8 mouse cellular contexts compared by ENCODE assay signal in the genomic region with DNA sequence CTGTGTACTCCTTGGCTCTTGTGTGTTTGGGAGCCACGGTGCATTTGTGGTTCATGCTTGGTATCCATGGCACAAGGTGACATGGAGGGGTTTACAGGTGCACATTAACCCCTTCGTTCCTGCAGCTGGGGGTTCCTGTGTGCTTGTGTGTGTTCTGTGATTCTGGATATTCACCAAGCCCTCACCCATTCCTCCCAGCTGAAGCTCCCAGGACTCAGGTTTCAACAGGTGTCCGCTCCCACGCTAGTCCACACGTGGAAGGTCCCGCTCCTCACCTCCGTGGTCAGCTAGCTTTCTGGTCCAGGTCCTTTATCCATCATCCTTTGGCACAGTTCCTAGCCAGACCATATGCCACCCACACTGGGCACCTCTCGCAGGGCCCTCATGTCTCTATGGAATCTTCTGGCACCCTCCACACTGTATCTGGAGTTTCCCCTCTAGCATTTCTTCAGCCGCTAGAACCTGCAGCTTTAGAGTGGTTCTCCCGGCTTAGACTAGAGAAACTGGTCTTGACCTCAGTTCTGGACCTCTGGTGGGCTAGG. TPM values are rescaled to one million over a fixed set of nuclear protein-coding genes. Genes with fewer than 3 reads are reported as not detected.
DNase-seq lines count a peak whose midpoint lies in the region; ATAC-seq and TF ChIP-seq lines count a peak whose summit lies in the region.

No protein-coding gene starts in this region.

- no peak for ATAC-seq in forebrain, embryonic 13.5 days
- 0 out of 2 replicates have a peak, but pooled peaks have one; percentile 0 for ATAC-seq in liver, embryonic 14.5 days (ENCODE audit: insufficient read depth)

- intact Hi-C loops in gastrocnemius, adult 2 months (cut with DNase I) = no loop called here

- TF ChIP-seq RAD21 in CH12.LX (IDR thresholded peaks at IDR 0.05; ENCODE audit: low read depth, low read length) = no peak

- peaks cover 26 to 51% of the 10 kb centered on the region in 2 experiments for H3K4me1 ChIP-seq in CH12.LX (ENCODE audit: control insufficient read depth in 1 of 2, insufficient read depth in 2 of 2)
- peaks cover 51% of the 10 kb centered on the region for H3K4me1 ChIP-seq in forebrain, embryonic 13.5 days
- H3K4me1 ChIP-seq in liver, embryonic 14.5 days (replicated peaks; ENCODE audit: control insufficient read depth in 2 of 2, insufficient read depth in 2 of 2, low read length in 1 of 2) = peaks cover 17 to 24% of the 10 kb centered on the region in 2 experiments

- no peaks in the 10 kb centered on the region for H3K9me3 ChIP-seq in CH12.LX (replicated peaks; ENCODE audit: low read length)
- H3K9me3 ChIP-seq in forebrain, embryonic 13.5 days (replicated peaks) = no peaks in the 10 kb centered on the region
- H3K9me3 ChIP-seq in liver, embryonic 14.5 days (ENCODE audit: control insufficient read depth, low read length) = no peaks in the 10 kb centered on the region

- no peak for TF ChIP-seq POLR2A in CH12.LX (IDR thresholded peaks at IDR 0.05; ENCODE audit: low read depth, low read length)

- no peaks in the 10 kb centered on the region for H3K27me3 ChIP-seq in CH12.LX (replicated peaks)
- peaks cover 55% of the 10 kb centered on the region for H3K27me3 ChIP-seq in forebrain, embryonic 13.5 days
- H3K27me3 ChIP-seq in liver, embryonic 14.5 days (ENCODE audit: control insufficient read depth, insufficient read depth, low read length) = peaks cover 47% of the 10 kb centered on the region

- no peak for TF ChIP-seq EP300 in CH12.LX (IDR thresholded peaks at IDR 0.05; ENCODE audit: low read length)
- TF ChIP-seq EP300 in liver, embryonic 14.5 days (IDR thresholded peaks at IDR 0.05; ENCODE audit: low read depth) = no peak

- WGBS in forebrain, embryonic 13.5 days = 62% methylated on average over 10 of the region's 10 CpGs
- WGBS in liver, embryonic 14.5 days (ENCODE audit: insufficient replicate concordance) = 58% methylated on average over 10 of the region's 10 CpGs

- dilution Hi-C loops in CH12.LX (cut with MboI; ENCODE audit: extremely low pct_ligation_motif_present, extremely low pct_unique_long_range_greater_than_20kb, low sequenced_read_pairs) = no loop called here

- peak; percentile 26 for DNase-seq in gastrocnemius, adult 2 months
- no peak for DNase-seq in gastrocnemius, adult 18-20 months (ENCODE audit: low spot score)
- no peak for DNase-seq in CH12.LX (ENCODE audit: extremely low read depth)
- no peak for DNase-seq in liver, embryonic 14.5 days (ENCODE audit: low read depth in 3 of 3, low spot score in 3 of 3)
- no peak for DNase-seq in layer of hippocampus, adult 18-20 months (ENCODE audit: low spot score in 2 of 2)
- no peak for DNase-seq in kidney, adult 11 months
- DNase-seq in gastrocnemius, adult 8-10 months (ENCODE audit: low spot score in 2 of 2) = no peak

- peak overlapping the region; percentile 44 for H3K4me2 ChIP-seq in CH12.LX (ENCODE audit: insufficient read depth, low read depth, poor library complexity, severe bottlenecking)
- peak overlapping the region; percentile 73 for H3K4me2 ChIP-seq in forebrain, embryonic 13.5 days
- H3K4me2 ChIP-seq in liver, embryonic 14.5 days (ENCODE audit: low read depth) = peak overlapping the region; percentile 79

- peaks cover 19 to 28% of the 10 kb centered on the region in 2 experiments for H3K36me3 ChIP-seq in CH12.LX (replicated peaks in 1 of 2; ENCODE audit: control insufficient read depth in 1 of 2, insufficient read depth in 1 of 2, low read length in 1 of 2)
- peaks cover 25% of the 10 kb centered on the region for H3K36me3 ChIP-seq in forebrain, embryonic 13.5 days (ENCODE audit: poor library complexity, severe bottlenecking)
- H3K36me3 ChIP-seq in liver, embryonic 14.5 days (replicated peaks; ENCODE audit: control insufficient read depth, insufficient read depth, low read depth) = no peaks in the 10 kb centered on the region; the same call in 1 of the 2 replicates

- peak overlapping the region; percentile 94 for H3K27ac ChIP-seq in gastrocnemius, adult 2 months
- H3K27ac ChIP-seq in CH12.LX (ENCODE audit: insufficient read depth, low read depth) = peak overlapping the region; percentile 29; the same call in 1 of the 2 replicates
- no peak overlapping the region for H3K27ac ChIP-seq in forebrain, embryonic 13.5 days
- H3K27ac ChIP-seq in liver, embryonic 14.5 days = no peak overlapping the region

- in situ Hi-C loops in CH12.LX (cut with MboI; ENCODE audit: low pct_ligation_motif_present, low pct_unique_long_range_greater_than_20kb, low sequenced_read_pairs) = no loop called here

- no peaks in the 10 kb centered on the region for H3K79me2 ChIP-seq in CH12.LX (replicated peaks; ENCODE audit: control insufficient read depth, extremely low read depth, insufficient read depth, poor library complexity, severe bottlenecking)

- peak overlapping the region; percentile 87 for H3K4me3 ChIP-seq in gastrocnemius, adult 2 months
- H3K4me3 ChIP-seq in CH12.LX (replicated peaks in 1 of 3; ENCODE audit: low read depth in 2 of 3, low read length in 2 of 3, poor library complexity in 1 of 3) = peak overlapping the region; percentile 67 to 84 (median 79)
- H3K4me3 ChIP-seq in forebrain, embryonic 13.5 days = peak overlapping the region; percentile 64
- H3K4me3 ChIP-seq in liver, embryonic 14.5 days (ENCODE audit: insufficient read depth in 1 of 2, low read depth in 2 of 2, low read length in 2 of 2) = peak overlapping the region; percentile 12 to 70; a peak in 3 of 4 replicates

- H3K9ac ChIP-seq in CH12.LX (ENCODE audit: insufficient read depth, low read depth) = peak overlapping the region; percentile 66; the same call in 1 of the 2 replicates
- H3K9ac ChIP-seq in forebrain, embryonic 13.5 days = peak overlapping the region; percentile 76; the same call in 1 of the 2 replicates
- H3K9ac ChIP-seq in liver, embryonic 14.5 days (replicated peaks) = peak overlapping the region; percentile 69

- TF ChIP-seq CTCF in gastrocnemius, adult 2 months (IDR thresholded peaks at IDR 0.05) = no peak
- TF ChIP-seq CTCF in CH12.LX (conservative IDR thresholded peaks at IDR 0.05 in 1 of 2, IDR thresholded peaks at IDR 0.05 in 1 of 2; ENCODE audit: low read depth in 2 of 2, low read length in 2 of 2) = no peak
- TF ChIP-seq CTCF in liver, embryonic 14.5 days (IDR thresholded peaks at IDR 0.05; ENCODE audit: low read depth) = no peak

RNA-seq across cellular contexts. Expression of a gene that starts 0.5 kb away (rescaled TPM):
- total RNA-seq in gastrocnemius, adult 2 months (2021) = 10 to 100 TPM; 83.2 to 90.2 TPM
- total RNA-seq in gastrocnemius, adult 18-20 months (2021) = 10 to 100 TPM; 82.6 to 90.7 TPM
- total RNA-seq in CH12.LX (2012; rRNA removed) (14.9 and 15.0 TPM in 2 replicates), CH12.LX (2014; rRNA removed) (10.1 and 10.6 TPM in 2 replicates)
- polyA plus RNA-seq in CH12.LX (2012; ENCODE audit: insufficient read length, low read depth) = 13.5 and 21.1 TPM in 2 replicates
- polyA plus RNA-seq in forebrain, embryonic 13.5 days (2015; fragmentation: Nextera tagmentation; extraction: Ambion mirVana) = 12.0 and 14.3 TPM in 2 replicates
- 20.0 and 22.0 TPM in 2 replicates for polyA plus RNA-seq in liver, embryonic 14.5 days (2012; rRNA removed)
- polyA plus RNA-seq in liver, embryonic 14.5 days (2014; fragmentation: Nextera tagmentation; extraction: Ambion mirVana) = 12.8 and 13.8 TPM in 2 replicates
- 10 to 100 TPM; 24.2 to 26.0 TPM for total RNA-seq in layer of hippocampus, adult 18-20 months (2021)
- 10 to 100 TPM; 78.2 to 98.0 (median 86.2) TPM for total RNA-seq in gastrocnemius, adult 8-10 months (2022)

RNA-seq across cellular contexts. Expression of a gene that starts 5.8 kb away (rescaled TPM):
- total RNA-seq in gastrocnemius, adult 2 months (2021) = 1 to 10 TPM; 6.1 to 6.3 TPM
- total RNA-seq in gastrocnemius, adult 18-20 months (2021) = 1 to 10 TPM; 7.2 to 8.9 TPM
- total RNA-seq in CH12.LX (2012; rRNA removed) = not detected in 2 replicates
- not detected in 2 replicates for total RNA-seq in CH12.LX (2014; rRNA removed)
- polyA plus RNA-seq in CH12.LX (2012; ENCODE audit: insufficient read length, low read depth) = not detected in 2 replicates
- 3.2 and 6.0 TPM in 2 replicates for polyA plus RNA-seq in forebrain, embryonic 13.5 days (2015; fragmentation: Nextera tagmentation; extraction: Ambion mirVana)
- 1.3 and 2.6 TPM in 2 replicates for polyA plus RNA-seq in liver, embryonic 14.5 days (2012; rRNA removed)
- 0.89 and 1.9 TPM in 2 replicates for polyA plus RNA-seq in liver, embryonic 14.5 days (2014; fragmentation: Nextera tagmentation; extraction: Ambion mirVana)
- 1 to 10 TPM; 3.3 TPM for total RNA-seq in layer of hippocampus, adult 18-20 months (2021)
- 10 to 100 TPM in 1 of 4 experiments, 1 to 10 TPM in 3; 3.3 to 11.4 (median 6.9) TPM for total RNA-seq in gastrocnemius, adult 8-10 months (2022)

RNA-seq across cellular contexts. Expression of a gene that starts 8.3 kb away (rescaled TPM):
- total RNA-seq in gastrocnemius, adult 2 months (2021) = 10 to 100 TPM; 55.5 to 58.8 TPM
- 10 to 100 TPM; 62.0 to 64.3 TPM for total RNA-seq in gastrocnemius, adult 18-20 months (2021)
- total RNA-seq in CH12.LX (2012; rRNA removed) (82.3 and 109 TPM in 2 replicates), CH12.LX (2014; rRNA removed) (35.7 and 37.1 TPM in 2 replicates)
- polyA plus RNA-seq in CH12.LX (2012; ENCODE audit: insufficient read length, low read depth) = 57.5 and 64.8 TPM in 2 replicates
- polyA plus RNA-seq in forebrain, embryonic 13.5 days (2015; fragmentation: Nextera tagmentation; extraction: Ambion mirVana) = 76.5 and 89.5 TPM in 2 replicates
- polyA plus RNA-seq in liver, embryonic 14.5 days (2012; rRNA removed) = 10.9 and 24.6 TPM in 2 replicates
- polyA plus RNA-seq in liver, embryonic 14.5 days (2014; fragmentation: Nextera tagmentation; extraction: Ambion mirVana) = 52.4 and 54.7 TPM in 2 replicates
- 10 to 100 TPM; 39.2 to 42.8 TPM for total RNA-seq in layer of hippocampus, adult 18-20 months (2021)
- 10 to 100 TPM; 57.4 to 68.5 (median 63.7) TPM for total RNA-seq in gastrocnemius, adult 8-10 months (2022)

RNA-seq across cellular contexts. Expression of a gene that starts 8.4 kb away (rescaled TPM):
- total RNA-seq in gastrocnemius, adult 2 months (2021) = 1 to 10 TPM; 7.6 to 8.2 TPM
- 1 to 10 TPM; 6.6 to 7.1 TPM for total RNA-seq in gastrocnemius, adult 18-20 months (2021)
- total RNA-seq in CH12.LX (2012; rRNA removed) (28.9 and 30.0 TPM in 2 replicates), CH12.LX (2014; rRNA removed) (23.8 and 28.4 TPM in 2 replicates)
- polyA plus RNA-seq in CH12.LX (2012; ENCODE audit: insufficient read length, low read depth) = 20.3 and 21.2 TPM in 2 replicates
- 18.0 and 20.0 TPM in 2 replicates for polyA plus RNA-seq in forebrain, embryonic 13.5 days (2015; fragmentation: Nextera tagmentation; extraction: Ambion mirVana)
- 32.1 and 37.4 TPM in 2 replicates for polyA plus RNA-seq in liver, embryonic 14.5 days (2012; rRNA removed)
- 42.1 and 43.0 TPM in 2 replicates for polyA plus RNA-seq in liver, embryonic 14.5 days (2014; fragmentation: Nextera tagmentation; extraction: Ambion mirVana)
- 10 to 100 TPM; 11.3 to 11.7 TPM for total RNA-seq in layer of hippocampus, adult 18-20 months (2021)
- total RNA-seq in gastrocnemius, adult 8-10 months (2022) = 10 to 100 TPM in 2 of 4 experiments, 1 to 10 TPM in 2; 8.1 to 15.1 (median 11.9) TPM

RNA-seq across cellular contexts. Expression of a gene that starts 11.7 kb away (rescaled TPM):
- total RNA-seq in gastrocnemius, adult 2 months (2021) = 100 to 1,000 TPM; 345 to 348 TPM
- 100 to 1,000 TPM; 288 to 309 TPM for total RNA-seq in gastrocnemius, adult 18-20 months (2021)
- total RNA-seq in CH12.LX (2012; rRNA removed) (8.9 and 11.7 TPM in 2 replicates), CH12.LX (2014; rRNA removed) (1.5 and 2.8 TPM in 2 replicates)
- polyA plus RNA-seq in CH12.LX (2012; ENCODE audit: insufficient read length, low read depth) = 25.3 and 29.6 TPM in 2 replicates
- polyA plus RNA-seq in forebrain, embryonic 13.5 days (2015; fragmentation: Nextera tagmentation; extraction: Ambion mirVana) = 19.5 and 21.0 TPM in 2 replicates
- polyA plus RNA-seq in liver, embryonic 14.5 days (2012; rRNA removed) = 6.7 TPM in 2 replicates
- 9.0 and 9.4 TPM in 2 replicates for polyA plus RNA-seq in liver, embryonic 14.5 days (2014; fragmentation: Nextera tagmentation; extraction: Ambion mirVana)
- total RNA-seq in layer of hippocampus, adult 18-20 months (2021) = 10 to 100 TPM; 29.9 to 35.6 TPM
- total RNA-seq in gastrocnemius, adult 8-10 months (2022) = 100 to 1,000 TPM; 250 to 384 (median 284) TPM

Comparison
In these comparisons a context has a peak if more than half of its experiments do, and no peak if none do; other contexts are left out.
1. H3K27ac ChIP-seq: peak in gastrocnemius, adult 2 months (single experiment) and CH12.LX (single experiment); none in forebrain, embryonic 13.5 days (single experiment) and liver, embryonic 14.5 days (single experiment).
2. Peak in every context shown above with its lines, with median percentiles within 50 percentile points of each other: H3K4me3 ChIP-seq, H3K4me2 ChIP-seq and H3K9ac ChIP-seq.